Mouse (Mus musculus) forebrain, postnatal 0 days (tissue): ENCODE measurements around the gene Actr3b. TPM values are rescaled to one million over a fixed set of nuclear protein-coding genes. Genes with fewer than 3 reads are reported as not detected.
A peak's percentile ranks its signal among the peaks of the same experiment; 100 is the strongest.

Source experiments
- ATAC-seq: fragments of 200-750 bp; cut with Nextera tagmentation; 2 replicates; pipeline ENCODE4 v1.8.0; 2017; ENCODE audit warnings: mild to moderate bottlenecking, moderate library complexity
- DNase-seq: peaks from one replicate; pipeline ENCODE4 v3.0.0-alpha.2; 2015
- H3K27ac ChIP-seq: fragments of 300-500 bp; sonication (generic); 2 replicates; pipeline ENCODE4 v1.5.1; 2014; ENCODE audit warnings: low read depth, mild to moderate bottlenecking, antibody characterized with exemption, low read length, moderate library complexity, mixed read lengths
- H3K27me3 ChIP-seq: fragments of 300-500 bp; sonication (generic); 2 replicates; pipeline ENCODE4 v1.6.1; 2014; ENCODE audit warnings: mild to moderate bottlenecking, low read length, mixed read lengths; ENCODE audit not compliant: insufficient read depth
- H3K36me3 ChIP-seq: fragments of 300-500 bp; sonication (generic); 2 replicates; pipeline ENCODE4 v1.6.1; 2014; ENCODE audit warnings: mild to moderate bottlenecking, moderate library complexity; ENCODE audit not compliant: insufficient read depth
- H3K4me1 ChIP-seq: fragments of 300-500 bp; sonication (generic); 2 replicates; pipeline ENCODE4 v1.6.1; 2014; ENCODE audit warnings: antibody characterized with exemption; ENCODE audit not compliant: insufficient read depth
- H3K4me2 ChIP-seq: fragments of 300-500 bp; sonication (generic); 2 replicates; pipeline ENCODE4 v1.6.1; 2014; ENCODE audit warnings: low read depth, mild to moderate bottlenecking, moderate library complexity
- H3K4me3 ChIP-seq: fragments of 300-500 bp; sonication (generic); 2 replicates; pipeline ENCODE4 v1.5.1; 2014; ENCODE audit warnings: low read depth, low read length, mixed read lengths
- H3K9ac ChIP-seq: fragments of 300-500 bp; sonication (generic); 2 replicates; pipeline ENCODE4 v1.6.1; 2014; ENCODE audit warnings: mild to moderate bottlenecking
- H3K9me3 ChIP-seq: fragments of 300-500 bp; sonication (generic); 2 replicates; pipeline ENCODE4 v1.6.1; 2016; ENCODE audit warnings: low read length
- CTCF ChIP-seq: sonication (generic); IDR thresholded peaks from 2 replicates; pipeline ENCODE4 v1.5.1; 2016; ENCODE audit warnings: antibody characterized with exemption, control low read depth, low read depth
- WGBS: fragments of 180-500 bp; shearing (Covaris S2); extraction: QIAGEN DNeasy Blood & Tissue Kit; methylation state at CpG from one replicate; pipeline ENCODE4 v1.1.7; 2014; 5-methylcytosine and 5-hydroxymethylcytosine counted together
- polyA plus RNA-seq: library from polyadenylated mRNA; unstranded; fragments of >200 nt; fragmentation: Nextera tagmentation; extraction: Ambion mirVana; gene quantifications from 2 replicates; pipeline ENCODE4 v1.2.1, GENCODE M21; 2015
- total RNA-seq: library from RNA; depleted of rRNA; stranded (reverse); fragments of >200 nt; gene quantifications from 2 replicates; pipeline ENCODE4 v1.2.3, GENCODE M21; 2014; rRNA removed

The Actr3b gene
- total and polyA plus RNA-seq, 2 experiments from 2014 or later = 31.4 to 107 TPM

GRCm38 (mm10) chr5:25877996-25878395 is 118.2 kb downstream of the Actr3b start:
- no peak for ATAC-seq
- H3K9ac ChIP-seq = no peak overlapping the region
- TF ChIP-seq CTCF = no peak

GRCm38 (mm10) chr5:25886708-25887107 is 126.9 kb downstream of the Actr3b start:
- DNase-seq (no peak), ATAC-seq (no peak)
- H3K4me3 ChIP-seq = no peak overlapping the region
- no peaks in the 10 kb centered on the region for H3K9me3 ChIP-seq
- TF ChIP-seq CTCF = no peak
- H3K27ac ChIP-seq = no peak overlapping the region
- H3K27me3 ChIP-seq = no peaks in the 10 kb centered on the region
- no peaks in the 10 kb centered on the region for H3K36me3 ChIP-seq
- H3K4me2 ChIP-seq = no peak overlapping the region
- H3K4me1 ChIP-seq = no peaks in the 10 kb centered on the region
- no peak overlapping the region for H3K9ac ChIP-seq
- 81% methylated on average over 3 of the region's 3 CpGs for WGBS

More at GRCm38 (mm10) chr5:25877996-25878395, 118.2 kb downstream of the Actr3b start:
- no peak for DNase-seq
- WGBS = 91% methylated on average over 3 of the region's 3 CpGs
- no peaks in the 10 kb centered on the region for H3K4me1 ChIP-seq
- no peaks in the 10 kb centered on the region for H3K36me3 ChIP-seq
- H3K27ac ChIP-seq = no peak overlapping the region
- H3K27me3 ChIP-seq = no peaks in the 10 kb centered on the region
- H3K4me3 ChIP-seq = no peak overlapping the region
- H3K4me2 ChIP-seq = no peak overlapping the region
- H3K9me3 ChIP-seq = no peaks in the 10 kb centered on the region

- Histone ChIP-seq H3K9ac (no peak overlapping the region), H3K9me3 (no peaks in the 10 kb centered on the region), H3K4me2 (no peak overlapping the region), H3K36me3 (no peaks in the 10 kb centered on the region), H3K4me1 (no peaks in the 10 kb centered on the region), H3K27ac (no peak overlapping the region), H3K4me3 (no peak overlapping the region), H3K27me3 (no peaks in the 10 kb centered on the region)
- 17% methylated on average over 3 of the region's 3 CpGs for WGBS
- ATAC-seq (peak; percentile 51), DNase-seq (peak; percentile 53)
- no peak for TF ChIP-seq CTCF
These were observed 130.1 kb downstream of the Actr3b start for GRCm38 (mm10) chr5:25889746-25890382.

- WGBS = 96% methylated on average over 1 of the region's 1 CpGs
- no peak overlapping the region for H3K4me3 ChIP-seq
- H3K4me2 ChIP-seq = no peak overlapping the region
- no peak overlapping the region for H3K27ac ChIP-seq
- DNase-seq (no peak), ATAC-seq (no peak)
- TF ChIP-seq CTCF = 0 out of 2 replicates have a peak, but pooled peaks have one; percentile 5
- H3K9me3 ChIP-seq = no peaks in the 10 kb centered on the region
- no peak overlapping the region for H3K9ac ChIP-seq
- no peaks in the 10 kb centered on the region for H3K27me3 ChIP-seq
- H3K4me1 ChIP-seq = no peaks in the 10 kb centered on the region
- H3K36me3 ChIP-seq = no peaks in the 10 kb centered on the region
These were observed 131.5 kb downstream of the Actr3b start for GRCm38 (mm10) chr5:25891321-25891720.

Other genes starting within 250 kb of the Actr3b start
- not detected in 2 replicates for gene Cct8l1, start 243.9 kb upstream of the Actr3b start, total RNA-seq
- gene Cct8l1, start 243.9 kb upstream of the Actr3b start, polyA plus RNA-seq = not detected in 2 replicates
- gene Xrcc2, start 54.2 kb upstream of the Actr3b start, total RNA-seq = 7.3 and 7.6 TPM in 2 replicates
- 3.3 and 4.1 TPM in 2 replicates for gene Xrcc2, start 54.2 kb upstream of the Actr3b start, polyA plus RNA-seq
- gene Gm21663, start 182.4 kb downstream of the Actr3b start, total RNA-seq = 0.10 TPM in 1 of 2 replicates, not detected in the other
- not detected in 2 replicates for gene Gm21663, start 182.4 kb downstream of the Actr3b start, polyA plus RNA-seq
- gene Gm21671, start 194.4 kb downstream of the Actr3b start, total RNA-seq = not detected in 2 replicates
- 0.12 TPM in 1 of 2 replicates, not detected in the other for gene Gm21671, start 194.4 kb downstream of the Actr3b start, polyA plus RNA-seq
- not detected in 2 replicates for gene Gm21680, start 212.7 kb downstream of the Actr3b start, total RNA-seq
- gene Gm21680, start 212.7 kb downstream of the Actr3b start, polyA plus RNA-seq = 0.07 TPM in 1 of 2 replicates, not detected in the other
- not detected in 2 replicates for gene Gm21698, start 228.7 kb downstream of the Actr3b start, total RNA-seq
- 0.17 TPM in 1 of 2 replicates, not detected in the other for gene Gm21698, start 228.7 kb downstream of the Actr3b start, polyA plus RNA-seq
- gene Gm1979, start 244.8 kb downstream of the Actr3b start, total RNA-seq = not detected in 2 replicates
- 0.15 TPM in 1 of 2 replicates, not detected in the other for gene Gm1979, start 244.8 kb downstream of the Actr3b start, polyA plus RNA-seq